Mouse (Mus musculus) liver, embryonic 13.5 days (tissue): ENCODE data around the gene Pde4a. TPM values are rescaled to one million over a fixed set of nuclear protein-coding genes. Genes with fewer than 3 reads are reported as not detected.
"Not testable (repeated sequence)": the region's sequence is repeated elsewhere in the genome, so short reads cannot be mapped to it uniquely, and the experiment has no call there.

Experiments used
- ATAC-seq: fragments of 200-750 bp; cut with Nextera tagmentation; 2 replicates; pipeline ENCODE4 v1.8.0; 2017; ENCODE audit warnings: low read depth, mild to moderate bottlenecking, moderate number of reproducible peaks, moderate library complexity
- DNase-seq: peaks from one replicate; pipeline ENCODE4 v3.0.0; 2022
- H3K27ac ChIP-seq: fragments of 300-500 bp; sonication (generic); 2 replicates; pipeline ENCODE4 v1.5.1; 2015; ENCODE audit warnings: moderate library complexity, mild to moderate bottlenecking, inconsistent platforms
- H3K27me3 ChIP-seq: fragments of 300-500 bp; sonication (generic); 2 replicates; pipeline ENCODE4 v1.6.1; 2015; ENCODE audit warnings: mild to moderate bottlenecking, inconsistent platforms
- H3K36me3 ChIP-seq: fragments of 300-500 bp; sonication (generic); 2 replicates; pipeline ENCODE4 v1.6.1; 2015; ENCODE audit warnings: mild to moderate bottlenecking, inconsistent platforms
- H3K4me1 ChIP-seq: fragments of 300-500 bp; sonication (generic); replicated peaks from 2 replicates; pipeline ENCODE4 v1.6.1; 2015; ENCODE audit warnings: inconsistent platforms
- H3K4me2 ChIP-seq: fragments of 300-500 bp; sonication (generic); 2 replicates; pipeline ENCODE4 v1.6.1; 2015; ENCODE audit warnings: inconsistent platforms, mild to moderate bottlenecking, moderate library complexity
- H3K4me3 ChIP-seq: fragments of 300-500 bp; sonication (generic); replicated peaks from 2 replicates; pipeline ENCODE4 v1.5.1; 2015; ENCODE audit warnings: mild to moderate bottlenecking, inconsistent platforms
- H3K9ac ChIP-seq: fragments of 300-500 bp; sonication (generic); 2 replicates; pipeline ENCODE4 v1.6.1; 2015; ENCODE audit warnings: mild to moderate bottlenecking, inconsistent platforms
- H3K9me3 ChIP-seq: fragments of 300-500 bp; sonication (generic); replicated peaks from 2 replicates; pipeline ENCODE4 v1.6.1; 2016; ENCODE audit warnings: inconsistent platforms
- WGBS: fragments of 180-500 bp; shearing (Covaris S2); methylation state at CpG from one replicate; pipeline ENCODE4 v1.1.7; 2015; ENCODE audit not compliant: insufficient replicate concordance; 5-methylcytosine and 5-hydroxymethylcytosine counted together
- polyA plus RNA-seq: library from polyadenylated mRNA; unstranded; fragments of >200 nt; fragmentation: Nextera tagmentation; extraction: Ambion mirVana; gene quantifications from 2 replicates; pipeline ENCODE4 v1.2.1, GENCODE M21; 2015

The Pde4a gene
- polyA plus RNA-seq, 1 experiment from 2014 or later: 2.0 TPM

- not testable (repeated sequence) for DNase-seq, H3K36me3 ChIP-seq, H3K9ac ChIP-seq, ATAC-seq, H3K27me3 ChIP-seq, H3K4me2 ChIP-seq, H3K9me3 ChIP-seq, H3K27ac ChIP-seq, H3K4me3 ChIP-seq
- peaks cover 54% of the 10 kb centered on the region for H3K4me1 ChIP-seq
- 76% methylated on average over 2 of the region's 2 CpGs for WGBS
Measured at GRCm38 (mm10) chr9:21223490-21223889, 58.0 kb downstream of the Pde4a start.

GRCm38 (mm10) chr9:21223906-21224305, 58.4 kb downstream of the Pde4a start:
- H3K27ac ChIP-seq: no peak overlapping the region
- H3K4me3 ChIP-seq: no peak overlapping the region
- H3K9me3 ChIP-seq: no peaks in the 10 kb centered on the region; the same call in 1 of the 2 replicates
- no peak overlapping the region for H3K4me2 ChIP-seq
- DNase-seq (no peak), ATAC-seq (no peak)
- H3K4me1 ChIP-seq: peaks cover 54% of the 10 kb centered on the region
- WGBS: 77% methylated on average over 6 of the region's 6 CpGs
- H3K36me3 ChIP-seq: 0 out of 2 replicates have a peak, but pooled peaks cover under 1% of the 10 kb centered on the region
- no peaks in the 10 kb centered on the region for H3K27me3 ChIP-seq
- H3K9ac ChIP-seq: no peak overlapping the region

DNA sequence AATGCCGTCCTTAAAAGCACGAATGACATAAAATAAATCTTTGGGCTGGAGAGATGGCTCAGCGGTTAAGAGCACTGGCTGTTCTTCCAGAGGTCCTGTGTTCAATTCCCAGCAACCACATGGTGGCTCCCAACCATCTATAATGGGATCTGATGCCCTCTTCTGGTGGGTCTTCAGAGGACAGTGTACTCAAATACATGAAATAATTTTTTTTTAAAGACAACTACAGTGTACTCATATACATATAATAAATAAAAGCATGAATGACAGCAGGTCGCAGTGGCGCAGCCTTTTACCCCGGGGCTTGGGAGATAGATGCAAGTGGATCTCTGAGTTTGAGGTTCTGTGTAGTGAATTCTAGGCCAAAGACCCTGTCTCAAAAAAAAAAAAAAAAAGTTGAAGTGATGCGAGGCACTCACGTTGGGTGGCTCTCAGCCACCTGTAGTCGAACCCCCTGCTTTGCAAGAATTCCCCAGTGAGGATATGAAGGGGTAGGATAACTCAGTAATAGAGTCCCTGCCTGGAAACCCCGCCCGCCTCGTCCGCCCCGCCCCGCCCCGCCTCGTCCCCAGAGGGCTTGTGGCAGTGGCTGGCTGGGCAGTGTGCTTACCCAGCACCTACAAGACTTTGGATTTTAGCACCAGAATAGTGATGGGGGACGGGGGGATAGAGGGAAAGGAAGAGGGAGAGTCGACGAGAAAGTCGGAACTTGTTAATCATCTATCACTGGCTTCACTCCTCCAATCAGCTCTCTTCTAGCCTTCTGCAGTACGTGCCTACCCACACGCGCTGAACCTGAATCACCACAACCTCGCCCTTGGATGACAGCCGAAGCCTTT, 59.3 kb downstream of the Pde4a start:
- DNase-seq: peak; percentile 64
- Histone ChIP-seq H3K27ac (peak overlapping the region; percentile 44), H3K27me3 (no peaks in the 10 kb centered on the region), H3K36me3 (peaks cover 9% of the 10 kb centered on the region), H3K4me3 (peak overlapping the region; percentile 51), H3K4me2 (peak overlapping the region; percentile 72), H3K9me3 (no peaks in the 10 kb centered on the region; the same call in 1 of the 2 replicates), H3K9ac (peak overlapping the region; percentile 41; the same call in 1 of the 2 replicates), H3K4me1 (peaks cover 58% of the 10 kb centered on the region)
- 18% methylated on average over 26 of the region's 26 CpGs for WGBS
- no peak for ATAC-seq

GRCm38 (mm10) chr9:21225415-21225758, 59.9 kb downstream of the Pde4a start:
- ATAC-seq (no peak), DNase-seq (no peak)
- Histone ChIP-seq H3K4me1 (peaks cover 58% of the 10 kb centered on the region), H3K9me3 (no peaks in the 10 kb centered on the region; the same call in 1 of the 2 replicates), H3K9ac (peak overlapping the region; percentile 41; the same call in 1 of the 2 replicates), H3K4me2 (peak overlapping the region; percentile 72), H3K27me3 (no peaks in the 10 kb centered on the region), H3K36me3 (peaks cover 15% of the 10 kb centered on the region), H3K27ac (peak overlapping the region; percentile 44), H3K4me3 (peak overlapping the region; percentile 51)
- WGBS: 10% methylated on average over 7 of the region's 7 CpGs

DNA sequence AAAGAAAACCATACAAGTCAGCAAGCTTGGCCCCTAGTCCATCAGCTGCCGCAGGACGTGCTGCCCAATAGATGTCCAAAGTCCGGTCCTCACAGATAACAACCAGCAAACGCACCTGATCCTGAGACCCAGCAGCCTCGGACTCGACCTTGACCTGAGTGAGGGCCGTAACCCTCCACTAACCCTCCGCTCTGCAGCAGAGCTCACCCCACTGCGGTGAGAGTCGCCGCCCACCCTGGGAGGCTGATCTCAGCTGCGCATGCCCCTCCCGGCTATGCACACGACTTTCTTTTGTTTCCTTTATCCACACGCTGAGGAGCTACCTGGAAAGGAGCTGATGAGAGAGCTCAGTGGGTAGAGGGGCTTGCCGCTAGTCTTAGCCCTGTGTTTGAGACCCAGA, 61.8 kb downstream of the Pde4a start:
- no peaks in the 10 kb centered on the region; the same call in 1 of the 2 replicates for H3K9me3 ChIP-seq
- H3K36me3 ChIP-seq: peaks cover 35% of the 10 kb centered on the region
- H3K27me3 ChIP-seq: no peaks in the 10 kb centered on the region
- peak overlapping the region; percentile 53 for H3K9ac ChIP-seq
- peak; percentile 53 for ATAC-seq
- H3K4me2 ChIP-seq: peak overlapping the region; percentile 67
- peak overlapping the region; percentile 45 for H3K4me3 ChIP-seq
- peaks cover 53% of the 10 kb centered on the region for H3K4me1 ChIP-seq
- 20% methylated on average over 16 of the region's 16 CpGs for WGBS
- peak overlapping the region; percentile 25; the same call in 1 of the 2 replicates for H3K27ac ChIP-seq
- DNase-seq: peak; percentile 36

GRCm38 (mm10) chr9:21231551-21231950, 66.0 kb downstream of the Pde4a start:
- no peak overlapping the region for H3K4me2 ChIP-seq
- H3K27me3 ChIP-seq: no peaks in the 10 kb centered on the region
- 65% methylated on average over 23 of the region's 23 CpGs for WGBS
- no peak for ATAC-seq
- H3K36me3 ChIP-seq: peaks cover 75% of the 10 kb centered on the region
- DNase-seq: no peak
- H3K4me1 ChIP-seq: peaks cover 55% of the 10 kb centered on the region
- no peaks in the 10 kb centered on the region for H3K9me3 ChIP-seq
- H3K9ac ChIP-seq: no peak overlapping the region
- H3K27ac ChIP-seq: no peak overlapping the region
- H3K4me3 ChIP-seq: no peak overlapping the region

DNA sequence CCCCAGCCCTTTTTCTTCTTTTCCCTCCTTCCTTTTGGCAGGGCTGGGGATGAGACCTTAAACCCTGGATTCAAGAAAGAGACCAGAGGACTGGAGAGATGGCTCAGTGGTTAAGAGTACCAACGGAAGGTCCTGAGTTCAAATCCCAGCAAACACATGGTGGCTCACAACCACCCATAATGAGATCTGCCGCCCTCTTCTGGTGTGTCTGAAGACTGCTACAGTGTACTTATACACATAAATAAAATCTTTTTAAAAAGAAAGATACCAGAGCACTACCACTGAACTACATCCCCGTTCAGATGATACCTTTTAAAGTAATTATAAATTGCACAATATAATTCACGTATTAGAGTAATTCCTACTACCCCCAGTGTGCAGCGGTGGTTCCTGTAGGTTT, 67.4 kb downstream of the Pde4a start:
- ATAC-seq (no peak), DNase-seq (no peak)
- Histone ChIP-seq H3K27ac (no peak overlapping the region), H3K4me1 (peaks cover 55% of the 10 kb centered on the region), H3K4me3 (no peak overlapping the region), H3K9me3 (no peaks in the 10 kb centered on the region), H3K4me2 (no peak overlapping the region), H3K27me3 (no peaks in the 10 kb centered on the region), H3K9ac (no peak overlapping the region), H3K36me3 (peaks cover 83% of the 10 kb centered on the region)
- WGBS: 81% methylated on average over 5 of the region's 5 CpGs

GRCm38 (mm10) chr9:21233366-21233765, 67.9 kb downstream of the Pde4a start:
- Histone ChIP-seq H3K4me2 (no peak overlapping the region), H3K4me3 (no peak overlapping the region), H3K9ac (no peak overlapping the region), H3K27me3 (no peaks in the 10 kb centered on the region), H3K36me3 (peaks cover 83% of the 10 kb centered on the region), H3K9me3 (no peaks in the 10 kb centered on the region), H3K4me1 (peaks cover 51% of the 10 kb centered on the region), H3K27ac (no peak overlapping the region)
- DNase-seq (no peak), ATAC-seq (no peak)
- WGBS: 94% methylated on average over 29 of the region's 29 CpGs

DNA sequence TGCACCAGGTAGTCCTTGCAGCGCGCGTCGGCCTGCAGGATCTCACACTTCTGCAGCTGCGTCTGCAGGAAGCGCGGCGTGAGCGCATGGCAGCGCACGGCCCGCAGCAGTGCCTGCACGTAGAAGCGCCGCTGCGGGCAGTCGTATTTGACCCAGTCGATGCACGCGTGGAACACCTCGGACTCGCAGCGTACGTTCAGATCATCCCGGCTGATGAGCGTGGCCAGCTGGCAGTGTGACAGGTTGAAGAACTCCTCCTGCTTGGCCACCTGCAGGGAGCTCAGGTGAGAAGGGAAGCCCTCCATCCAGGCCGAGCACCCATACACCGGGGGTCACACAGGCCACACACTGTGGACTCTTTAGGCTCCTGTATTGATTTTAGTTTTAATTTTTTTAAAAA, 68.3 kb downstream of the Pde4a start:
- peaks cover 83% of the 10 kb centered on the region for H3K36me3 ChIP-seq
- 93% methylated on average over 28 of the region's 28 CpGs for WGBS
- H3K27me3 ChIP-seq: no peaks in the 10 kb centered on the region

DNA sequence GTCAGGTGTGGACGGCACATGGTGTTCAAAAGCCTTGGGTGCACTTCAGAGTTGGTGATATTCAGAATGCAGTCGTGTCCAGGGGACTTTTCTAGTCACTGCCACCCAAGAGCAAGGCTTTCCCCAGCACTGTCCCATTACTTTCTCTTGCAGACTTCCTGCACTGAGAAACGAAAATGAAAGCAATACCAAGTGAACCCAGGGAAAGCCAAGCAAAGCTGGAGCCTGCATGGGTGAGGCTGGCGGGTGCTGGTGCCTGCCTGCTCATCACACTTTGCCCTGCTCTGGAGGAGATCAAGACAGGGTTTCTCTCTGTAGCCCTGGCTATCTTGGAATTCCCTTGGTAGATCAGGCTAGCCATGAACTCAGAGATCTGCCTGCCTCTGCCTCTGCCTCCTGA, 69.8 kb downstream of the Pde4a start:
- Histone ChIP-seq H3K9ac (no peak overlapping the region; the same call in 1 of the 2 replicates), H3K9me3 (no peaks in the 10 kb centered on the region), H3K27me3 (no peaks in the 10 kb centered on the region), H3K27ac (peak overlapping the region; percentile 53), H3K36me3 (peaks cover 68% of the 10 kb centered on the region), H3K4me2 (peak overlapping the region; percentile 17; the same call in 1 of the 2 replicates), H3K4me3 (no peak overlapping the region), H3K4me1 (peaks cover 57% of the 10 kb centered on the region)
- no peak for DNase-seq
- no peak for ATAC-seq
- 72% methylated on average over 4 of the region's 4 CpGs for WGBS

More for the DNA sequence above, 68.3 kb downstream of the Pde4a start:
- Histone ChIP-seq H3K9ac (no peak overlapping the region), H3K4me2 (no peak overlapping the region), H3K9me3 (no peaks in the 10 kb centered on the region), H3K4me3 (no peak overlapping the region), H3K27ac (no peak overlapping the region), H3K4me1 (peaks cover 51% of the 10 kb centered on the region)
- ATAC-seq: no peak
- DNase-seq: no peak

GRCm38 (mm10) chr9:21236991-21237367, 71.5 kb downstream of the Pde4a start:
- peaks cover 5% of the 10 kb centered on the region for H3K27me3 ChIP-seq
- peaks cover 59% of the 10 kb centered on the region for H3K4me1 ChIP-seq
- H3K27ac ChIP-seq: peak overlapping the region; percentile 97
- H3K36me3 ChIP-seq: peaks cover 52% of the 10 kb centered on the region
- peak overlapping the region; percentile 98 for H3K4me3 ChIP-seq
- no peak for DNase-seq
- 67% methylated on average over 25 of the region's 25 CpGs for WGBS
- ATAC-seq: no peak
- peak overlapping the region; percentile 94 for H3K4me2 ChIP-seq
- no peaks in the 10 kb centered on the region for H3K9me3 ChIP-seq
- H3K9ac ChIP-seq: peak overlapping the region; percentile 100
